Mouse (Mus musculus): ENCODE data around the gene Max. TPM values are rescaled to one million over a fixed set of nuclear protein-coding genes. Genes with fewer than 3 reads are reported as not detected.

Gene Max
- polyA plus RNA-seq, 1 experiment, result 68.7 TPM

DNA sequence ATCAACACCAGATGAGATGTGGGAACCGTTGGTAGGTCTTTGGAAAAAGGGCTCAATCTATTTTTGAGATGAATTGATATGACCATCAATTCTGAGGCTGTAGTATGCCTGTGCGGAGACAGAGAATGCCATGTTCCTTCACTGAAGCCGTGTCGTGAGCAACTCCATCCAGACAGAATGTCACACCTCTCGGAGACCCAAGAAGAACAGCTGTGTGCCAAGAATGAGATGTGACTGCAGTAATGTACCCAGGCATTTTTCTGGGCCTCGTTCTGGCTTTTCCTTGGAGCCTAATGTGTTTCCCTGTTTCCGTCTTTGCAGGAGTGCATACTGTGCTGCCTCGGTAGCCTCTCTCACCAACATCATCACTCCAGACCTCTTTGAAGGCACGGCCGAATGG is 65.0 kb downstream of the Max start:
- TF ChIP-seq CTCF (IDR thresholded peaks at IDR 0.05; ENCODE audit: borderline replicate concordance, extremely low read depth, insufficient read depth, insufficient read length) (no peak), POLR2A (IDR thresholded peaks at IDR 0.05; ENCODE audit: borderline replicate concordance, extremely low read depth, insufficient read depth, insufficient read length, poor library complexity, severe bottlenecking) (no peak)
- DNase-seq (ENCODE audit: low read depth), result no peak

GRCm38 (mm10) chr12:76896566-76896965 is 65.4 kb downstream of the Max start:
- DNase-seq (ENCODE audit: low read depth), result no peak
- no peak for TF ChIP-seq CTCF (IDR thresholded peaks at IDR 0.05; ENCODE audit: borderline replicate concordance, extremely low read depth, insufficient read depth, insufficient read length)
- TF ChIP-seq POLR2A (IDR thresholded peaks at IDR 0.05; ENCODE audit: borderline replicate concordance, extremely low read depth, insufficient read depth, insufficient read length, poor library complexity, severe bottlenecking), result no peak

DNA sequence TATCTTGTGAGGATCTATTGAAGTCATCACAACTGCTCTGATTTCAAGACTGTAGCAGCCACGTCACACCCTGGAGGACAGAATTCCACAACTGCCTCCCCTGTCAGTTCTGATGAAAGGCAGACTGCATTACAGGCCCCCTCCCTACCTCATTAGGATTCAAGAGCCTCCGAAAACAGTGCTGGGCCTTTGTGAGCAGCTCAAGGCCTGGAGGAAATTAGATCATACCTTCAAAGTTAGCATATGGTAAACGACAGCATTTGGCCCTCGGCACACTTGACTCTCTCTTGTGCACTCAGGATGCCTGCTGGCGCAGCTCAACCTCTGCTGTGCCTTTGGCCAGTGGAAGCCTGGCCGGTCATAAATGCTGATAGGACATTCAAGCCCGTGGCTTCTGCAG is 66.2 kb downstream of the Max start:
- TF ChIP-seq POLR2A (IDR thresholded peaks at IDR 0.05; ENCODE audit: borderline replicate concordance, extremely low read depth, insufficient read depth, insufficient read length, poor library complexity, severe bottlenecking) (no peak), CTCF (IDR thresholded peaks at IDR 0.05; ENCODE audit: borderline replicate concordance, extremely low read depth, insufficient read depth, insufficient read length) (no peak)
- peak; percentile 82 for DNase-seq (ENCODE audit: low read depth)

DNA sequence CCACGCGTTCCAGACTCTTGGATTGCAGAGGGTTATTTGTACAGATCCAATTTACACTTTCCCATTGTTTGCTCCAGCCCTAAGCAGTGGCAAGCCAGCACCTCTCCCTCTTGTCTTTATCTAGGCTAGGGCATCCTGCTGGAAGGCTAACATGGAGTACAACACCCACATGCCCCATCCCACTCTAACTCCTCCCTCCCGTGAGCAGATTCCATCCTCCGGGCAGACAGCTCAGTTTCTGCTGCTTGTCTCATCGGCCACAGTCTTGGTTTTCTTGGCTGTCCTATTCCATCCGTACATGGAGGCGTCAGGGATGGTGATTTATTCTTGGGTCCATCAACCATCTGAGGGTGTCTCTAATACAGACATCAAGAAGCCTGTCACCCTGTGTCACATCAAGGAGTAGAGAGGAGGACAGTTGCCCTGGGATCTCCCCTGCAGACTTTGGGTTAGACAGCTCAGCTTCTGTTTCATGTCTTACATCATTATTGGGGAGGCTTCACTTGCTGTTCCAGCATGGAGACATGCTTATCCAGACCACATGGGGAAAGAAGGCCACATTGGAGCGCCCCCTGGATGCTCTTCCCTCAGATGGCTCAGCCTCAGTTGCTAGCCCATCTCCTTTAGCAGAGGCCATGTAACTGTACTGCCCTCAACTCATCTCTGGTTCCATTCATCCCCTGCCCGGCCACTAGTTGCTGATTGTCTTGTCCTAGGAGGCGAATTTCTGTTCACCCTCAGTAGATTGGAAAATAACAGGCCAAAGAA is 67.0 kb downstream of the Max start:
- TF ChIP-seq POLR2A (IDR thresholded peaks at IDR 0.05; ENCODE audit: borderline replicate concordance, extremely low read depth, insufficient read depth, insufficient read length, poor library complexity, severe bottlenecking), result no peak
- 0 out of 2 replicates have a peak, but pooled peaks have one; percentile 6 for TF ChIP-seq CTCF (IDR thresholded peaks at IDR 0.05; ENCODE audit: borderline replicate concordance, extremely low read depth, insufficient read depth, insufficient read length)
- no peak for DNase-seq (ENCODE audit: low read depth)

- TF ChIP-seq CTCF (IDR thresholded peaks at IDR 0.05; ENCODE audit: borderline replicate concordance, extremely low read depth, insufficient read depth, insufficient read length), result no peak
- no peak for TF ChIP-seq POLR2A (IDR thresholded peaks at IDR 0.05; ENCODE audit: borderline replicate concordance, extremely low read depth, insufficient read depth, insufficient read length, poor library complexity, severe bottlenecking)
- no peak for DNase-seq (ENCODE audit: low read depth)
Observed at GRCm38 (mm10) chr12:76892910-76893695, 68.9 kb downstream of the Max start.

DNA sequence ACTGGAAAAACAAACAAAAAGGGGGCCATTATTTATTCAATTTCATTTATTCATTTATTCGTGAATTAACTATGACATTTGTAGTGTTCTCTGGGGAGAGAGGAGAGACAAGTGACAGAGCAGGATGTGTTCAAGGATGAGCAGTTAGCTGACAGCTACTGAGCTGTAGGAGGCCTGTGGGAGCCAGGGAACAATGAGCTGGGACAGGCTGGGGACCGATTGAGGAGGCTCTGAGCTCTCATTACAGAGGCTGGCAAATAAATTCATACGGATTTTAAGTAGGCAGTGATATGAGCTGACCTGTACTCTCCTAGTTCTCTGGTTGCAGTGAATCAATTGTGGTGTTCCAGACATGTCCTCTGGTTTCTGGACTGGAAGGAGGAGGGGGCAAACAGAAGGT is 70.8 kb downstream of the Max start:
- TF ChIP-seq POLR2A (IDR thresholded peaks at IDR 0.05; ENCODE audit: borderline replicate concordance, extremely low read depth, insufficient read depth, insufficient read length, poor library complexity, severe bottlenecking) (no peak), CTCF (IDR thresholded peaks at IDR 0.05; ENCODE audit: borderline replicate concordance, extremely low read depth, insufficient read depth, insufficient read length) (no peak)
- DNase-seq (ENCODE audit: low read depth), result peak; percentile 38

- DNase-seq (ENCODE audit: low read depth), result no peak
- TF ChIP-seq POLR2A (IDR thresholded peaks at IDR 0.05; ENCODE audit: borderline replicate concordance, extremely low read depth, insufficient read depth, insufficient read length, poor library complexity, severe bottlenecking), result no peak
- TF ChIP-seq CTCF (IDR thresholded peaks at IDR 0.05; ENCODE audit: borderline replicate concordance, extremely low read depth, insufficient read depth, insufficient read length), result no peak
Observed at GRCm38 (mm10) chr12:76889404-76890184, 72.4 kb downstream of the Max start.

- TF ChIP-seq CTCF (IDR thresholded peaks at IDR 0.05; ENCODE audit: borderline replicate concordance, extremely low read depth, insufficient read depth, insufficient read length) (no peak), POLR2A (IDR thresholded peaks at IDR 0.05; ENCODE audit: borderline replicate concordance, extremely low read depth, insufficient read depth, insufficient read length, poor library complexity, severe bottlenecking) (no peak)
- DNase-seq (ENCODE audit: low read depth), result no peak
Observed at GRCm38 (mm10) chr12:76887941-76888340, 74.1 kb downstream of the Max start.

Other genes starting within 250 kb of the Max start
- 61.9 and 63.6 TPM in 2 replicates for gene Churc1, start 196.7 kb downstream of the Max start, polyA plus RNA-seq (2012; rRNA removed)
- gene Fntb, start 196.6 kb downstream of the Max start, polyA plus RNA-seq (2012; rRNA removed), result 40.0 and 41.1 TPM in 2 replicates
- gene Gpx2, start 166.6 kb downstream of the Max start, polyA plus RNA-seq (2012; rRNA removed), result 0.15 and 0.22 TPM in 2 replicates
- 27.4 and 37.6 TPM in 2 replicates for gene Rab15, start 139.3 kb downstream of the Max start, polyA plus RNA-seq (2012; rRNA removed)